Mouse (Mus musculus) kidney, adult 10 weeks (tissue): ENCODE measurements around the gene Mtnr1a. TPM values are rescaled to one million over a fixed set of nuclear protein-coding genes. Genes with fewer than 3 reads are reported as not detected.

Experiments
- polyA plus RNA-seq: library from polyadenylated mRNA; stranded (reverse); fragments of 350-450 nt; fragmentation: Illumina TruSeq; extraction: RNeasy Lipid Tissue Mini Kit (QIAGEN cat#74804); gene quantifications from one replicate; pipeline ENCODE4 v1.2.3, GENCODE M21; 2014; ENCODE audit warnings: low read depth, low replicate concordance

Gene Mtnr1a
- not detected for polyA plus RNA-seq

GRCm38 (mm10) chr8:45068759-45069386, at the start of gene Mtnr1a:
Gene Mtnr1a, plus strand, starts transcription at chr8:45069137.

Other genes with a start within 250 kb of the Mtnr1a start
- gene Fat1, start 133.7 kb upstream of the Mtnr1a start, polyA plus RNA-seq: 9.5 TPM
- not detected for gene F11, start 192.9 kb downstream of the Mtnr1a start, polyA plus RNA-seq
- 4.9 TPM for gene Klkb1, start 225.7 kb downstream of the Mtnr1a start, polyA plus RNA-seq
- 1.4 TPM for gene Gm45753, start 239.3 kb downstream of the Mtnr1a start, polyA plus RNA-seq